Mouse (Mus musculus): ENCODE data around the gene Polr1a. TPM values are rescaled to one million over a fixed set of nuclear protein-coding genes. Genes with fewer than 3 reads are reported as not detected.

The Polr1a gene
- polyA plus RNA-seq, 1 experiment: not detected

DNA sequence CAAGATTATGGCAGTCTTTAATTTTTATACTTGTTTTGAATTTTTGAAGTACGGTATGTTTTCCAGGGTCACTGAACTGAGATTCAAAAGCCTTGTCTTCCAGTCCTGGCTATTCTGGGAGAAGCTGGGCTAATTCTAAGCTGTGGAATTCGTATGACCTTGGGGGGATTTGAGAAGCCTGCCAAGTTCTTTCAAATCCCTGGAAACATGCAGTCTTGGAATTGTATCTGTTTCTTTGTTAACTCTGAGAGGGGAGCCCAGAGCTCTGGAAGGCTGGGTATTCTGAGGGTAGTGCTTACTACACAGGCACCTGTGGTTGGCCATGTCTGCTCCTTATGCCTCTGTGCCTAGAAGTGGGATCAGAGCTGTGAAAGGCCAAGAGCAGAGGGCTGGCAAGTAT, 26.9 kb downstream of the Polr1a start:
- no peak for TF ChIP-seq POLR2A (IDR thresholded peaks at IDR 0.05; ENCODE audit: insufficient read depth, low read depth, low read length)
- no peak for TF ChIP-seq CTCF (IDR thresholded peaks at IDR 0.05; ENCODE audit: insufficient read depth, low read depth, low read length)
- H3K4me1 ChIP-seq (ENCODE audit: control insufficient read depth, insufficient read depth, low read length): peaks cover 6% of the 10 kb centered on the region
- WGBS: 58% methylated on average over 2 of the region's 2 CpGs
- no peak overlapping the region for H3K27ac ChIP-seq (ENCODE audit: insufficient read depth, low read depth, low read length)
- H3K4me3 ChIP-seq (ENCODE audit: insufficient read depth, low read depth, low read length): no peak overlapping the region

DNA sequence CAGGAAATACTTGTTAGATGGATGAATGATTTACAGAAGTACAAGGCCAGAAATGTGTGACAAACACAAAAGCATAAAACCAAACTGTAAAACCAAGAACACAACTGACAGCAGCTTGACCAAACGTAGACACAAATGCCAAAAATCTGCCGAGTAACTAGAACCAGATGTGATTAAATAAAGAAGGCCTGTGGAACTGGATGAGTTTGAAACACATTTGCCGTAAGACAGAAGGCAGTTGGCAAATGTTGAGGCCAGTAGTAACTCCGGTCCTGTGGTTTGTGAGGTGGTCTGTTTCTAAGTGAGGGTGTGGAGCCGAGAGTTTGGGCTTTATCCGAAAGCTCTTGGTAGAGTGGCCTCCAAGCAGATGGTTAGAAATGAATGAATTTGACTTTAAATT, 32.1 kb downstream of the Polr1a start:
- H3K4me3 ChIP-seq (ENCODE audit: insufficient read depth, low read depth, low read length): no peak overlapping the region
- H3K27ac ChIP-seq (ENCODE audit: insufficient read depth, low read depth, low read length): no peak overlapping the region
- no peaks in the 10 kb centered on the region for H3K4me1 ChIP-seq (ENCODE audit: control insufficient read depth, insufficient read depth, low read length)
- TF ChIP-seq CTCF (IDR thresholded peaks at IDR 0.05; ENCODE audit: insufficient read depth, low read depth, low read length) (no peak), POLR2A (IDR thresholded peaks at IDR 0.05; ENCODE audit: insufficient read depth, low read depth, low read length) (no peak)
- WGBS: 92% methylated on average over 6 of the region's 6 CpGs

DNA sequence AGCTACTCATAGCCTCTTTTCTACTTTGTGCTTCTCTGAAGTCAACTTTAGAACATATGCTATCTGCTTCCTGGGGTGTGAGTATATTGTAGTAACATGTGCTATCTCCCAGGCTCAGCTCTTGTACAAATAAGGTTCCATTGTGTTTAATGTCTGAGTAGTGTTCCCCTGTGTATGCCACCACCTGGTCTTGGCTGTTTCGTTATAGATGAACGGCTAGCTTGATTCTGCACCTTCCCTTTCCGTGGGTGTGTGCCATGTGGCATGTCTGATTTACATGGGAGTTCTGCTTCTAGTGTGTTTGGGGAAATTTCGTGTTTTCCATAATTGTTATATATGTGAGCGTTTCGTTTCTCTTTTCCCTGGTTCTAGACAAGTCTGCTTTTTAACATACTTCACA, 36.2 kb downstream of the Polr1a start:
- 72% methylated on average over 6 of the region's 6 CpGs for WGBS
- H3K4me1 ChIP-seq (ENCODE audit: control insufficient read depth, insufficient read depth, low read length): peaks cover 8% of the 10 kb centered on the region
- H3K4me3 ChIP-seq (ENCODE audit: insufficient read depth, low read depth, low read length): no peak overlapping the region
- no peak overlapping the region for H3K27ac ChIP-seq (ENCODE audit: insufficient read depth, low read depth, low read length)
- TF ChIP-seq CTCF (IDR thresholded peaks at IDR 0.05; ENCODE audit: insufficient read depth, low read depth, low read length) (no peak), POLR2A (IDR thresholded peaks at IDR 0.05; ENCODE audit: insufficient read depth, low read depth, low read length) (no peak)

DNA sequence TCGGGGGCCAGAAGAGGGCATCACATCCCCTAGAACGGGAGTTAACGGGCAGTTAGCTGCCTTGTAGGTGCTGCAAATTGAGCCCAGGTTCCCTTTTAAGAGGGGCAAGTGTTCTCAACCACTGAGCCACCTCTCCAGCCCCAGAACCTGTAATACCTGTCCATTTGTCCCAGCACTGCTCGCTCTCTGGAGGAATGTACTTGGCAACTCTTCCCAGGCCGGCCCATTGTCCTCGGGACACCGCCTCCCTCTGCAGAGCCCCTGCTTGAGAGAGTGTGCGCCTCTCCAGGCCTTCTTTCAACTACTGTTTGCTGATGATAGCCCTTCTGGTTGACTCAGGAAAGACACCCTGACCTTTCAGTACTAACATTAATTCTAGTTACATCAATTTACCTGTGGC, 37.3 kb downstream of the Polr1a start:
- TF ChIP-seq CTCF (IDR thresholded peaks at IDR 0.05; ENCODE audit: insufficient read depth, low read depth, low read length) (no peak), POLR2A (IDR thresholded peaks at IDR 0.05; ENCODE audit: insufficient read depth, low read depth, low read length) (no peak)
- H3K4me1 ChIP-seq (ENCODE audit: control insufficient read depth, insufficient read depth, low read length): peaks cover 8% of the 10 kb centered on the region
- H3K4me3 ChIP-seq (ENCODE audit: insufficient read depth, low read depth, low read length): no peak overlapping the region
- no peak overlapping the region for H3K27ac ChIP-seq (ENCODE audit: insufficient read depth, low read depth, low read length)
- 95% methylated on average over 8 of the region's 8 CpGs for WGBS

DNA sequence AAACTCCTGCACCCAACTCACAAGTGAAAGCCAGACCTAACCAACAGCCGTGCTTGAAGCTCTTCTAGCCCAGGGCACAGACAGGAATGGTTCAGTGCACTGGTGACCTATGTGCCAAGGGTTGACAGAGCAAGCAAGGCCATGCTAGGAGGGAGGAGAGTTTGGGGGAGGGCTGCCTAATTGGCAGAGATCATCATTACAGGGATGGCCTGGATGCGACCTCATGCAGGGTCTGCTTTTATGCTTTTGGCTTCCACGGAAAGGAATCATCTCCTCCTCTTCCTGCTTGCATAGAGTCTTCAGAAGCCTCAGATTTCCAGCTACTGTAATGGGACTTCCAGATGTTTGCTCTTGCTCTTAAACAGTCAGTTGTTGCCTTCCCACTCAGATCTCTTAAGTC, 40.9 kb downstream of the Polr1a start:
- no peak for TF ChIP-seq CTCF (IDR thresholded peaks at IDR 0.05; ENCODE audit: insufficient read depth, low read depth, low read length)
- 71% methylated on average over 3 of the region's 3 CpGs for WGBS
- no peak overlapping the region for H3K4me3 ChIP-seq (ENCODE audit: insufficient read depth, low read depth, low read length)
- no peak overlapping the region for H3K27ac ChIP-seq (ENCODE audit: insufficient read depth, low read depth, low read length)
- H3K4me1 ChIP-seq (ENCODE audit: control insufficient read depth, insufficient read depth, low read length): peaks cover 8% of the 10 kb centered on the region

DNA sequence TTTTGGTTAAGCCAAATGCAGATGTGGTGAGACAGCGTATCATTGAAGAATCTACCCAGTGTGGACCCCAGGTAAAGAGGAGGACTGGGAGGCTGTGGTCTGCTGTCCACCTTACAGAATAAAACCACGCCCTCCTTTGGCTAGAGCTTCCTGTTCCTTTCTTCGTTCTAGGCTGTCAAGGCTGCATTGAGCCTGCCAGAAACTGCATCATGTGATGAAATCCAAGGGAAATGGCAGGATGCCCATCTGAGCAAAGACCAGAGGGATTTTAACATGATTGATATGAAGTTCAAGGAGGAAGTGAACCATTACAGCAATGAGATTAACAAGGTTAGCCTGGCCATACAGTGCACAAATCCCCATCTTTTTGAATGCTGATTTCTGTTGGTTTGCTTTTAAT, 41.7 kb downstream of the Polr1a start:
- Histone ChIP-seq H3K27ac (ENCODE audit: insufficient read depth, low read depth, low read length) (no peak overlapping the region), H3K4me1 (ENCODE audit: control insufficient read depth, insufficient read depth, low read length) (peaks cover 8% of the 10 kb centered on the region), H3K4me3 (ENCODE audit: insufficient read depth, low read depth, low read length) (no peak overlapping the region)
- 72% methylated on average over 3 of the region's 3 CpGs for WGBS
- TF ChIP-seq POLR2A (IDR thresholded peaks at IDR 0.05; ENCODE audit: insufficient read depth, low read depth, low read length) (no peak), CTCF (IDR thresholded peaks at IDR 0.05; ENCODE audit: insufficient read depth, low read depth, low read length) (no peak)

DNA sequence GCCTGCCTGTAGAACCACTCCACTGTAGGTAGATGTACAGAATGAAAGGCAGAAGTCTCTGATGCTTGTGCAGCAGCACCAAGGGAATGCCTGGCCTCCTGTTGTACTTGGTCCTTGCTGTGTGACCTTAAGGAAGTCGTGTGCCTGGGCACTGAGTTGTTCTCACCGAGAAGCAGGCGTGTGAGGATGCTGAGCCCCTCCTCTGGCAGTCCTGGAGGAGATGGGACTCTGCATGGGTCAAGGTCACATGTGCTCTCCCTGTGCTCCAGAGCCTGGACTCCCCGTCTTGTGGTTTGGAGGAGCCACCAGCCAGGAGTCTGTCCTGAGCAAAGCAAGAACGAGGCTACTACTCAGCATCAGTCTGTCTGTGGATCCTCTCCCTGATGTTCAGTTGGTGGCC, 42.3 kb downstream of the Polr1a start:
- no peak overlapping the region for H3K27ac ChIP-seq (ENCODE audit: insufficient read depth, low read depth, low read length)
- no peak for TF ChIP-seq POLR2A (IDR thresholded peaks at IDR 0.05; ENCODE audit: insufficient read depth, low read depth, low read length)
- TF ChIP-seq CTCF (IDR thresholded peaks at IDR 0.05; ENCODE audit: insufficient read depth, low read depth, low read length): no peak
- H3K4me1 ChIP-seq (ENCODE audit: control insufficient read depth, insufficient read depth, low read length): peaks cover 8% of the 10 kb centered on the region
- no peak overlapping the region for H3K4me3 ChIP-seq (ENCODE audit: insufficient read depth, low read depth, low read length)
- 95% methylated on average over 5 of the region's 5 CpGs for WGBS

DNA sequence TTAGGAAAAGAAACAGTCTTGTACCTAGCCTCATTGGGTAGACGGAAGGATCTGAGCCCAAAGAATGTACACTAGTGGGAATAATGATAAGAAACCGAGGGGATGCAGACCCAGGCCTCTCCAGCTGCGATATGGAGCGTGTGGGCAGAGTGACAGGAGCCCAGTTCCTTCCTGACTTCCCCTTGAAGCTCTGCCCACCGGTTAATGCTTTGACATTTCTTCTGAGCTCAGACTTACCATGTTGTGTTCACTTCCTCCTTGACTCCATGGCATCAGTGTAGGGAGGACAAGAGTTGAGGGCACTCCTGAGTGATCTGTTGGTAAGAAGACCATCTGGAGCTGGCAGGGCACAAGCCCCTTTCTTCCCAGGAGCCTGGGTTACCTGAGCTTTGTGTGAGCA, 53.3 kb downstream of the Polr1a start:
- H3K4me1 ChIP-seq (ENCODE audit: control insufficient read depth, insufficient read depth, low read length): no peaks in the 10 kb centered on the region
- TF ChIP-seq CTCF (IDR thresholded peaks at IDR 0.05; ENCODE audit: insufficient read depth, low read depth, low read length): no peak
- no peak for TF ChIP-seq POLR2A (IDR thresholded peaks at IDR 0.05; ENCODE audit: insufficient read depth, low read depth, low read length)
- no peak overlapping the region for H3K27ac ChIP-seq (ENCODE audit: insufficient read depth, low read depth, low read length)
- no peak overlapping the region for H3K4me3 ChIP-seq (ENCODE audit: insufficient read depth, low read depth, low read length)
- WGBS: 92% methylated on average over 5 of the region's 5 CpGs

DNA sequence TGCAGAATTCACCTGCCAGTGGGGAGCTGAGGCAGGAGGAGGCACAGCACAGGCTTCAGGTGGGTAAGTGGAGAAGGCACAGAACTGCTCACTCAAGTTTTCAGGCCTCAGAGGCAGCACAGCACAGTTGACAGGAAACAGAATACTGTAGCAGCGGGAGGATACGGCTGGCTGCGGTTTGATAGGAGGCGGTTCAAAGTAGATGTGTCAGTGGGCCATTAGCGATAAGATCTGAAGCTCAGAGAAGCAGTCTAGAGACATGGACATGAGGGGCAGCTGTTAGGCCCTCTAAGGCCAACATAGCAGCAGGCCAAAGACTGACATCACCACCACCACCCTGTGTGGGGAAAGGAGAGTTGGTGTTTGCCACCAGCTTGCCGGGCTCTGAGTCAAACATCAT, 53.9 kb downstream of the Polr1a start:
- Histone ChIP-seq H3K4me3 (ENCODE audit: insufficient read depth, low read depth, low read length) (no peak overlapping the region), H3K27ac (ENCODE audit: insufficient read depth, low read depth, low read length) (no peak overlapping the region), H3K4me1 (ENCODE audit: control insufficient read depth, insufficient read depth, low read length) (no peaks in the 10 kb centered on the region)
- TF ChIP-seq CTCF (IDR thresholded peaks at IDR 0.05; ENCODE audit: insufficient read depth, low read depth, low read length): no peak
- no peak for TF ChIP-seq POLR2A (IDR thresholded peaks at IDR 0.05; ENCODE audit: insufficient read depth, low read depth, low read length)
- 89% methylated on average over 6 of the region's 6 CpGs for WGBS

DNA sequence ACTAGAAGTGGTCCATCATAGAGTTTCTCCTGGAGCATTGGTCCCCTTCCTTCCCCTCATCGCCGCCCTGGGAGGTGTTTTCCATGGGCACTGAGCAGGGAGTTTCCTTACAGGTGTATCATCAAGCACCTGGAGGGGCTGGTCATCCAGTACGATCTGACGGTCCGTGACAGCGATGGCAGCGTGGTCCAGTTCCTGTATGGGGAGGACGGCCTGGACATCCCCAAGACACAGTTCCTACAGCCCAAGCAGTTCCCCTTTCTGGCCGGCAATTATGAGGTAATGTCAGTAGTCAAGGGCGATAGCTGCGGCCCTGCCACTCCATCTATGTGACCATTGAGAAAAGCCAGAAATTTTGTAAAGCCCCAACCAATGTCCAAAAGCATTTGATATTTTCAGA, 54.7 kb downstream of the Polr1a start:
- 95% methylated on average over 11 of the region's 11 CpGs for WGBS

More for the DNA sequence above, 54.7 kb downstream of the Polr1a start:
- Histone ChIP-seq H3K4me3 (ENCODE audit: insufficient read depth, low read depth, low read length) (no peak overlapping the region), H3K27ac (ENCODE audit: insufficient read depth, low read depth, low read length) (no peak overlapping the region), H3K4me1 (ENCODE audit: control insufficient read depth, insufficient read depth, low read length) (no peaks in the 10 kb centered on the region)
- TF ChIP-seq POLR2A (IDR thresholded peaks at IDR 0.05; ENCODE audit: insufficient read depth, low read depth, low read length): no peak
- no peak for TF ChIP-seq CTCF (IDR thresholded peaks at IDR 0.05; ENCODE audit: insufficient read depth, low read depth, low read length)
